Mouse (Mus musculus) gastrocnemius, postnatal 25 days (tissue): ENCODE measurements around the gene Zcchc14. TPM values are rescaled to one million over a fixed set of nuclear protein-coding genes. Genes with fewer than 3 reads are reported as not detected.

Experiments
- DNase-seq: peaks from one replicate; pipeline ENCODE4 v3.0.0; 2022
- total RNA-seq, 2 experiments: library from RNA; stranded (reverse); gene quantifications; 1 replicate in 1 of 2; 2 replicates in 1 of 2; pipeline ENCODE4 v1.2.3; 2021

Gene Zcchc14
- total RNA-seq, 2 experiments from 2014 or later: 16.3 to 17.0 TPM

- peak; percentile 87 for DNase-seq
These were observed 101.4 kb downstream of the Zcchc14 start for GRCm38 (mm10) chr8:121551065-121551985.

GRCm38 (mm10) chr8:121550056-121550455 is 102.6 kb downstream of the Zcchc14 start:
- DNase-seq: no peak

Other genes starting within 250 kb of the Zcchc14 start
- gene 1700018B08Rik, start 108.6 kb downstream of the Zcchc14 start, total RNA-seq: not detected
- 100 to 1,000 TPM in 1 of 2 experiments, 10 to 100 TPM in 1; 89.8 to 109 TPM for gene Fbxo31, start 74.1 kb downstream of the Zcchc14 start, total RNA-seq
- gene Map1lc3b, start 62.5 kb downstream of the Zcchc14 start, total RNA-seq: 100 to 1,000 TPM; 124 to 134 TPM
- not detected for gene Jph3, start 76.7 kb upstream of the Zcchc14 start, total RNA-seq
- gene Klhdc4, start 176.7 kb upstream of the Zcchc14 start, total RNA-seq: 1 to 10 TPM; 8.1 to 9.1 TPM